Mouse (Mus musculus) G1E (cell line): ENCODE results near the gene App. TPM values are rescaled to one million over a fixed set of nuclear protein-coding genes. Genes with fewer than 3 reads are reported as not detected.

Source experiments
- ATAC-seq: 2 replicates; pipeline ENCODE4 v1.8.0; 2016; ENCODE audit warnings: mild to moderate bottlenecking; ENCODE audit not compliant: insufficient number of reproducible peaks, poor library complexity, low FRiP score, severe bottlenecking; ENCODE audit errors: extremely low read depth
- DNase-seq: peaks from one replicate; pipeline ENCODE4 v3.0.0; 2012; ENCODE audit warnings: low spot score
- H3K27me3 ChIP-seq: 2 replicates; pipeline ENCODE4 v1.6.1; 2012; ENCODE audit warnings: mild to moderate bottlenecking, low read length, inconsistent platforms; ENCODE audit not compliant: insufficient read depth
- H3K36me3 ChIP-seq: replicated peaks from 2 replicates; pipeline ENCODE3; 2012; ENCODE audit warnings: mild to moderate bottlenecking, inconsistent platforms
- H3K4me1 ChIP-seq: 2 replicates; pipeline ENCODE4 v1.6.1; 2012; ENCODE audit warnings: low read depth, low read length, inconsistent platforms, mixed read lengths; ENCODE audit not compliant: insufficient read depth
- H3K4me3 ChIP-seq: 2 replicates; pipeline ENCODE4 v1.5.1; 2012; ENCODE audit warnings: low read depth, mild to moderate bottlenecking, inconsistent platforms, low read length, moderate library complexity, mixed read lengths
- H3K9me3 ChIP-seq: replicated peaks from 2 replicates; pipeline ENCODE4 v1.6.1; 2012; ENCODE audit warnings: inconsistent platforms
- CTCF ChIP-seq: IDR thresholded peaks from 2 replicates; pipeline ENCODE4 v1.5.1; 2012; ENCODE audit warnings: low read depth, low read length, inconsistent platforms, mixed read lengths
- GATA1 ChIP-seq: IDR thresholded peaks from 2 replicates; pipeline ENCODE4 v1.6.1; 2012; ENCODE audit warnings: borderline replicate concordance, low read length, inconsistent platforms, mixed read lengths
- GATA2 ChIP-seq: IDR thresholded peaks from 2 replicates; pipeline ENCODE4 v1.6.1; 2012; ENCODE audit warnings: low read depth, low read length, inconsistent platforms, borderline replicate concordance
- POLR2AphosphoS5 ChIP-seq: IDR thresholded peaks from 2 replicates; pipeline ENCODE4 v1.6.1; 2012; ENCODE audit warnings: low read depth, low read length, inconsistent platforms; ENCODE audit not compliant: insufficient replicate concordance
- TAL1 ChIP-seq: conservative IDR thresholded peaks from 2 replicates; pipeline ENCODE4 v1.6.1; 2012; ENCODE audit warnings: low read depth, low read length, inconsistent platforms, mixed read lengths
- polyA plus RNA-seq: library from polyadenylated mRNA; stranded (reverse); fragments of >175 nt; gene quantifications from 2 replicates; pipeline ENCODE4 v1.2.3, GENCODE M21; 2012
- total RNA-seq, 2 experiments: library from RNA; stranded (forward) in 1 of 2; stranded (reverse) in 1 of 2; fragments of 200-1000 nt in 1 of 2; fragments of >200 nt in 1 of 2; fragmentation: Nextera tagmentation in 1 of 2; gene quantifications; 2 replicates each; pipeline ENCODE4 v1.2.3; 2014 to 2017

App gene
- total and polyA plus RNA-seq, 3 experiments: 0.27 TPM; not detected in 2

DNA sequence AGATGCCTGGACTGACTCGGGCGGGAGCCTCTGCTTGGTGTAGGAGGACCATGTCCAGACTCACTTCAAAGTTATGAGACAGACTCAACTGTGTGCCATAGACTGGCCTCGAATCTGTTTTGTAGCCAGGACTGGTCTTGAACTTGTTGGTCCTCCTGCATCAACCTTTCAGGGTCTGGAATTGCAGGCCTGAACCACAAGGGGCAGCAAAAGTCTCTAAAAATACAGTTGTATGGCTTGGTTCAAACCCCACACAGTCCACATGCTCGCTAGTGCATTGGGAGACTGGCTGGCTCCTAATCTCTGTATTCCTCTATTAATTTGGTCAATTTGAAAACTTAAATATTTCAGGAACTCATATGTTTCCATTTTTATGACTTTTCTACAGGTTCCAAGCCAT lies 270.6 kb downstream of the App start:
- H3K9me3 ChIP-seq: 0 out of 2 replicates have a peak, but pooled peaks cover 3% of the 10 kb centered on the region
- no peaks in the 10 kb centered on the region for H3K4me1 ChIP-seq
- no peak for TF ChIP-seq POLR2AphosphoS5
- no peak for TF ChIP-seq GATA2
- TF ChIP-seq CTCF: no peak
- no peak for TF ChIP-seq TAL1
- TF ChIP-seq GATA1: no peak
- DNase-seq (no peak), ATAC-seq (no peak)
- no peaks in the 10 kb centered on the region for H3K36me3 ChIP-seq
- no peaks in the 10 kb centered on the region for H3K27me3 ChIP-seq
- H3K4me3 ChIP-seq: no peak overlapping the region
